8 mouse cellular contexts compared by ENCODE assay signal in the genomic region with DNA sequence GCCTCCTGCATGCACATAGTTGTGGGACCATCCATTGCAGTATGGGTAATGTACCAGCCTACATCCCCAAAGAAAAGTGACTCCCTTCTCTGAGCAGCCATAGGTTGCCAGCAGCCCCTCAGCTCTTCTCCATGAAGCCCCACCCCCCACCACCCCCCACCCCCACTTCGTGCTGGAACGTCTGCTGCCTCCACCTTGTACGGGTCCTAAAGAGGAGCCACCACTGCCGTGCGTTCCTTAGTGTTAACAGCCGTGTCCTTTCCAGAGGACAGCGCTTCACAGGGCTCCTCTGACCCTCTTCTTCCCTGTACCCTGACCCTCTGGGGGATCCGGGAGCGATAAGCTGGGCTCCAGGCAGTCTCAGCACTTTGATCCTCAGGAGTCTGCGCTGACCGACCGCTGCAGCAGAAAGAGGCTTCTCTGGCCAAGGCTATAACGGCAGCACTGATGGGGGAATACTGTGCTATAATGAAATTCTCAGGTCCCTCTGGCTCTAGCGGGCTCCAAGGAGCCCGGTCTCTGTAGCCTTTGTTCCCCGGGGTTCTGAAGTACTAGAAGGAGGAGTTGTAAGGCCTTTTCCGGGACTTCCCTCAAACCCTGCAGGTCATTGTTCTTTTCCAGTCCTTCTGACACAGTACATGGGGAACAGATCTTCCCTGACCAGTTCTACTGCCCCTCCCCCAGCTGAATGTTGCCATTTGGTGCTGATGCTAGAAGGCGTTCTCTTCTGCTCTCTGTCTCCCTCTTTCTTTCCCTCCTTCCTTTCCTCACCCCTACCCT. TPM values are rescaled to one million over a fixed set of nuclear protein-coding genes. Genes with fewer than 3 reads are reported as not detected.
A peak's percentile ranks its signal among the peaks of the same experiment; 100 is the strongest.
DNase-seq lines count a peak whose midpoint lies in the region; ATAC-seq and TF ChIP-seq lines count a peak whose summit lies in the region.

No protein-coding gene starts in this region.

- DNase-seq in layer of hippocampus, adult 11-12 months (ENCODE audit: low spot score), result peak; percentile 19
- no peak for DNase-seq in layer of hippocampus, adult 9-10 months (ENCODE audit: low spot score)
- no peak for DNase-seq in liver, postnatal 0 days
- no peak for DNase-seq in T-cell, adult 2 months (ENCODE audit: low spot score)

- no peak overlapping the region for H3K9ac ChIP-seq in embryonic facial prominence, embryonic 15.5 days
- peak overlapping the region; percentile 69 for H3K9ac ChIP-seq in hindbrain, embryonic 16.5 days (ENCODE audit: low read depth, low read length)
- H3K9ac ChIP-seq in liver, postnatal 0 days (replicated peaks), result peak overlapping the region; percentile 23; the same call in 1 of the 2 replicates
- peak overlapping the region; percentile 25 for H3K9ac ChIP-seq in stomach, embryonic 14.5 days (replicated peaks; ENCODE audit: low read depth, low read length)

- TF ChIP-seq CTCF in liver, postnatal 0 days (IDR thresholded peaks at IDR 0.05; ENCODE audit: low read depth), result no peak

- ATAC-seq in cerebellum, adult (ENCODE audit: insufficient number of reproducible peaks, low FRiP score, low TSS enrichment), result peak; percentile 77
- ATAC-seq in embryonic facial prominence, embryonic 15.5 days (ENCODE audit: insufficient number of reproducible peaks, low FRiP score, low TSS enrichment, low read depth), result peak; percentile 39
- ATAC-seq in hindbrain, embryonic 16.5 days, result peak; percentile 77
- ATAC-seq in liver, postnatal 0 days, result no peak
- peak; percentile 47; the same call in 1 of the 2 replicates for ATAC-seq in stomach, embryonic 14.5 days (ENCODE audit: insufficient number of reproducible peaks, insufficient read depth, low FRiP score, low read depth)

- H3K36me3 ChIP-seq in embryonic facial prominence, embryonic 15.5 days, result no peaks in the 10 kb centered on the region
- no peaks in the 10 kb centered on the region for H3K36me3 ChIP-seq in hindbrain, embryonic 16.5 days (ENCODE audit: control insufficient read depth, insufficient read depth, low read length)
- H3K36me3 ChIP-seq in liver, postnatal 0 days (replicated peaks; ENCODE audit: insufficient read depth, low read length), result no peaks in the 10 kb centered on the region
- no peaks in the 10 kb centered on the region for H3K36me3 ChIP-seq in stomach, embryonic 14.5 days (ENCODE audit: control insufficient read depth, insufficient read depth, low read length)

- no peak for TF ChIP-seq EP300 in liver, postnatal 0 days (IDR thresholded peaks at IDR 0.05; ENCODE audit: low read depth)

- no peaks in the 10 kb centered on the region for H3K27me3 ChIP-seq in embryonic facial prominence, embryonic 15.5 days
- H3K27me3 ChIP-seq in hindbrain, embryonic 16.5 days (replicated peaks; ENCODE audit: control insufficient read depth, insufficient read depth, low read length), result no peaks in the 10 kb centered on the region
- H3K27me3 ChIP-seq in liver, postnatal 0 days (ENCODE audit: insufficient read depth, low read length), result peaks cover 12% of the 10 kb centered on the region; the same call in 1 of the 2 replicates
- no peaks in the 10 kb centered on the region for H3K27me3 ChIP-seq in stomach, embryonic 14.5 days (ENCODE audit: control insufficient read depth, insufficient read depth, low read length)

- peaks cover 18% of the 10 kb centered on the region for H3K4me1 ChIP-seq in embryonic facial prominence, embryonic 15.5 days
- peaks cover 6% of the 10 kb centered on the region for H3K4me1 ChIP-seq in hindbrain, embryonic 16.5 days (ENCODE audit: control insufficient read depth, insufficient read depth, low read depth, low read length)
- no peaks in the 10 kb centered on the region for H3K4me1 ChIP-seq in liver, postnatal 0 days (ENCODE audit: insufficient read depth)
- H3K4me1 ChIP-seq in stomach, embryonic 14.5 days (ENCODE audit: control insufficient read depth, insufficient read depth, low read length), result 0 out of 2 replicates have a peak, but pooled peaks cover 3% of the 10 kb centered on the region

- peak overlapping the region; percentile 64 for H3K4me2 ChIP-seq in embryonic facial prominence, embryonic 15.5 days (replicated peaks)
- peak overlapping the region; percentile 70 for H3K4me2 ChIP-seq in hindbrain, embryonic 16.5 days (ENCODE audit: low read length)
- H3K4me2 ChIP-seq in liver, postnatal 0 days (ENCODE audit: low read depth, low read length), result peak overlapping the region; percentile 59
- peak overlapping the region; percentile 64 for H3K4me2 ChIP-seq in stomach, embryonic 14.5 days (replicated peaks; ENCODE audit: low read depth, low read length)

- under 1% methylated on average over 18 of the region's 18 CpGs for WGBS in embryonic facial prominence, embryonic 15.5 days
- under 1% methylated on average over 18 of the region's 18 CpGs for WGBS in hindbrain, embryonic 16.5 days
- WGBS in liver, postnatal 0 days (ENCODE audit: insufficient replicate concordance), result 2% methylated on average over 18 of the region's 18 CpGs
- WGBS in stomach, embryonic 14.5 days, result under 1% methylated on average over 18 of the region's 18 CpGs

- peak overlapping the region; percentile 38 for H3K4me3 ChIP-seq in embryonic facial prominence, embryonic 15.5 days (replicated peaks)
- peak overlapping the region; percentile 44 for H3K4me3 ChIP-seq in hindbrain, embryonic 16.5 days (ENCODE audit: low read length)
- no peak overlapping the region for H3K4me3 ChIP-seq in liver, postnatal 0 days (ENCODE audit: low read depth, low read length)
- H3K4me3 ChIP-seq in stomach, embryonic 14.5 days (ENCODE audit: low read depth, low read length), result peak overlapping the region; percentile 29

- H3K27ac ChIP-seq in embryonic facial prominence, embryonic 15.5 days (replicated peaks), result no peak overlapping the region
- peak overlapping the region; percentile 80 for H3K27ac ChIP-seq in hindbrain, embryonic 16.5 days (ENCODE audit: low read depth, low read length)
- no peak overlapping the region for H3K27ac ChIP-seq in liver, postnatal 0 days (ENCODE audit: low read depth)
- 0 out of 2 replicates have a peak overlapping the region, but pooled peaks have one; percentile 39 for H3K27ac ChIP-seq in stomach, embryonic 14.5 days (ENCODE audit: low read length)

- no peaks in the 10 kb centered on the region for H3K9me3 ChIP-seq in embryonic facial prominence, embryonic 15.5 days (replicated peaks)
- H3K9me3 ChIP-seq in hindbrain, embryonic 16.5 days (ENCODE audit: control insufficient read depth, low read length), result no peaks in the 10 kb centered on the region
- H3K9me3 ChIP-seq in liver, postnatal 0 days (ENCODE audit: low read length), result no peaks in the 10 kb centered on the region
- H3K9me3 ChIP-seq in stomach, embryonic 14.5 days (ENCODE audit: control insufficient read depth, low read depth, low read length), result no peaks in the 10 kb centered on the region

RNA-seq across cellular contexts. Expression of a gene that starts 10.1 kb away (rescaled TPM):
- 71.2 and 74.9 TPM in 2 replicates for polyA plus RNA-seq in embryonic facial prominence, embryonic 15.5 days (2015; fragmentation: Nextera tagmentation; extraction: Ambion mirVana)
- polyA plus RNA-seq in hindbrain, embryonic 16.5 days (2015; fragmentation: Nextera tagmentation; extraction: Ambion mirVana), result 93.2 and 103 TPM in 2 replicates
- polyA plus RNA-seq in liver, postnatal 0 days (2015; fragmentation: Nextera tagmentation; extraction: Ambion mirVana), result 12.2 and 13.8 TPM in 2 replicates
- 79.8 and 80.4 TPM in 2 replicates for polyA plus RNA-seq in stomach, embryonic 14.5 days (2014; fragmentation: Nextera tagmentation; extraction: Ambion mirVana)

RNA-seq across cellular contexts. Expression of a gene that starts 27.0 kb away (rescaled TPM):
- polyA plus RNA-seq in embryonic facial prominence, embryonic 15.5 days (2015; fragmentation: Nextera tagmentation; extraction: Ambion mirVana), result 49.8 and 52.3 TPM in 2 replicates
- 19.4 and 20.7 TPM in 2 replicates for polyA plus RNA-seq in hindbrain, embryonic 16.5 days (2015; fragmentation: Nextera tagmentation; extraction: Ambion mirVana)
- 33.2 and 35.1 TPM in 2 replicates for polyA plus RNA-seq in liver, postnatal 0 days (2015; fragmentation: Nextera tagmentation; extraction: Ambion mirVana)
- polyA plus RNA-seq in stomach, embryonic 14.5 days (2014; fragmentation: Nextera tagmentation; extraction: Ambion mirVana), result 48.2 and 52.5 TPM in 2 replicates

RNA-seq across cellular contexts. Expression of a gene that starts 49.9 kb away (rescaled TPM):
- 49.4 and 60.2 TPM in 2 replicates for polyA plus RNA-seq in embryonic facial prominence, embryonic 15.5 days (2015; fragmentation: Nextera tagmentation; extraction: Ambion mirVana)
- polyA plus RNA-seq in hindbrain, embryonic 16.5 days (2015; fragmentation: Nextera tagmentation; extraction: Ambion mirVana), result 4.7 and 6.0 TPM in 2 replicates
- 6.6 and 11.1 TPM in 2 replicates for polyA plus RNA-seq in liver, postnatal 0 days (2015; fragmentation: Nextera tagmentation; extraction: Ambion mirVana)
- 26.2 and 30.3 TPM in 2 replicates for polyA plus RNA-seq in stomach, embryonic 14.5 days (2014; fragmentation: Nextera tagmentation; extraction: Ambion mirVana)

RNA-seq across cellular contexts. Expression of a gene that starts 51.5 kb away (rescaled TPM):
- 3.4 and 3.9 TPM in 2 replicates for polyA plus RNA-seq in embryonic facial prominence, embryonic 15.5 days (2015; fragmentation: Nextera tagmentation; extraction: Ambion mirVana)
- polyA plus RNA-seq in hindbrain, embryonic 16.5 days (2015; fragmentation: Nextera tagmentation; extraction: Ambion mirVana), result 38.5 and 39.5 TPM in 2 replicates
- polyA plus RNA-seq in liver, postnatal 0 days (2015; fragmentation: Nextera tagmentation; extraction: Ambion mirVana), result 0.66 and 0.87 TPM in 2 replicates
- polyA plus RNA-seq in stomach, embryonic 14.5 days (2014; fragmentation: Nextera tagmentation; extraction: Ambion mirVana), result 1.5 and 2.0 TPM in 2 replicates

Comparison
In these comparisons a context has a peak if more than half of its experiments do, and no peak if none do; other contexts are left out.
1. H3K27ac ChIP-seq: peak in hindbrain, embryonic 16.5 days (single experiment) and stomach, embryonic 14.5 days (single experiment); none in embryonic facial prominence, embryonic 15.5 days (single experiment) and liver, postnatal 0 days (single experiment).
2. Peak in every context shown above with its lines, with median percentiles within 50 percentile points of each other: H3K4me2 ChIP-seq.